Comparison of ENCODE assay signal across 16 mouse cellular contexts in genomic region chr1:167391241-167391640, GRCm38 (mm10). TPM values are rescaled to one million over a fixed set of nuclear protein-coding genes. Genes with fewer than 3 reads are reported as not detected.
DNase-seq lines count a peak whose midpoint lies in the region; ATAC-seq and TF ChIP-seq lines count a peak whose summit lies in the region.
"Had no signal": no experiment of that assay in that cellular context is flagged by ENCODE, and none has a peak within 500 bp of the region (broad histone marks: within the 10 kb centered on the region; RNA-seq: fewer than 3 reads in every experiment).

No protein-coding gene starts in this region.

- H3K9me3 ChIP-seq in heart, embryonic 12.5 days (replicated peaks): no peaks in the 10 kb centered on the region
- no peaks in the 10 kb centered on the region for H3K9me3 ChIP-seq in intestine, postnatal 0 days (ENCODE audit: control insufficient read depth)
- no peaks in the 10 kb centered on the region for H3K9me3 ChIP-seq in hindbrain, embryonic 11.5 days (ENCODE audit: control insufficient read depth, low read length)
- H3K9me3 ChIP-seq: embryonic facial prominence, embryonic 13.5 days; forebrain, embryonic 12.5 days; hindbrain, embryonic 10.5 days; limb, embryonic 13.5 days had no signal

- H3K27ac ChIP-seq in heart, embryonic 12.5 days (ENCODE audit: poor library complexity, severe bottlenecking): no peak overlapping the region; the same call in 1 of the 2 replicates
- no peak overlapping the region for H3K27ac ChIP-seq in bone marrow, adult 2 months (ENCODE audit: control insufficient read depth, insufficient read depth, low read depth, low read length, poor library complexity)
- H3K27ac ChIP-seq in intestine, postnatal 0 days (ENCODE audit: low read depth, low read length): peak overlapping the region; percentile 83
- peak overlapping the region; percentile 72 for H3K27ac ChIP-seq in small intestine, adult 2 months (ENCODE audit: insufficient read depth, low read depth, low read length)
- H3K27ac ChIP-seq in hindbrain, embryonic 11.5 days (ENCODE audit: low read depth, low read length): no peak overlapping the region
- H3K27ac ChIP-seq: embryonic facial prominence, embryonic 13.5 days; forebrain, embryonic 12.5 days; hindbrain, embryonic 10.5 days; limb, embryonic 13.5 days had no signal

- intact Hi-C loops in heart, postnatal 36 days (cut with DNase I): no loop called here

- WGBS in heart, embryonic 12.5 days: 72% methylated on average over 6 of the region's 6 CpGs
- WGBS in bone marrow, adult 2 months: 84% methylated on average over 6 of the region's 6 CpGs
- 45% methylated on average over 6 of the region's 6 CpGs for WGBS in intestine, postnatal 0 days
- 46% methylated on average over 6 of the region's 6 CpGs for WGBS in small intestine, adult 2 months
- 80% methylated on average over 6 of the region's 6 CpGs for WGBS in hindbrain, embryonic 11.5 days

- no peak for TF ChIP-seq CTCF in bone marrow, adult 2 months (IDR thresholded peaks at IDR 0.05; ENCODE audit: control insufficient read depth, insufficient read depth, low read length)
- TF ChIP-seq CTCF in intestine, postnatal 0 days (IDR thresholded peaks at IDR 0.05; ENCODE audit: low read depth): no peak
- no peak for TF ChIP-seq CTCF in small intestine, adult 2 months (IDR thresholded peaks at IDR 0.05; ENCODE audit: extremely low read depth, insufficient read length, insufficient replicate concordance, low read depth, low read length)

- H3K9ac ChIP-seq in heart, embryonic 12.5 days: no peak overlapping the region
- no peak overlapping the region for H3K9ac ChIP-seq in intestine, postnatal 0 days (ENCODE audit: low read depth, low read length)
- no peak overlapping the region for H3K9ac ChIP-seq in hindbrain, embryonic 11.5 days (ENCODE audit: low read depth, low read length)
- H3K9ac ChIP-seq: embryonic facial prominence, embryonic 13.5 days; forebrain, embryonic 12.5 days had no signal

- no peaks in the 10 kb centered on the region for H3K36me3 ChIP-seq in heart, embryonic 12.5 days
- H3K36me3 ChIP-seq in intestine, postnatal 0 days (ENCODE audit: control insufficient read depth, insufficient read depth): no peaks in the 10 kb centered on the region
- H3K36me3 ChIP-seq in small intestine, adult 2 months (ENCODE audit: control insufficient read depth, insufficient read depth, low read length): peaks cover 7% of the 10 kb centered on the region
- no peaks in the 10 kb centered on the region for H3K36me3 ChIP-seq in hindbrain, embryonic 11.5 days (ENCODE audit: control insufficient read depth, insufficient read depth, low read length)
- H3K36me3 ChIP-seq: embryonic facial prominence, embryonic 13.5 days; forebrain, embryonic 12.5 days; hindbrain, embryonic 10.5 days; limb, embryonic 13.5 days had no signal

- ATAC-seq in heart, embryonic 12.5 days (ENCODE audit: insufficient number of reproducible peaks, low FRiP score): no peak
- no peak for ATAC-seq in intestine, postnatal 0 days
- no peak for ATAC-seq in hindbrain, embryonic 11.5 days (ENCODE audit: low FRiP score)

- DNase-seq in heart, postnatal 36 days: no peak
- no peak for DNase-seq in layer of hippocampus, postnatal 14 days (ENCODE audit: low spot score in 2 of 2)
- DNase-seq in hindbrain, embryonic 11.5 days (ENCODE audit: low spot score): no peak
- DNase-seq: cerebellum, adult 11 months; cerebellum, postnatal 36 days; kidney, adult 9 months; midbrain, embryonic 14.5 days; right cerebral cortex, postnatal 4 days had no signal

- peaks cover 16% of the 10 kb centered on the region for H3K4me1 ChIP-seq in heart, embryonic 12.5 days (replicated peaks)
- no peaks in the 10 kb centered on the region; the same call in 1 of the 2 replicates for H3K4me1 ChIP-seq in bone marrow, adult 2 months (ENCODE audit: control insufficient read depth, insufficient read depth, low read length)
- H3K4me1 ChIP-seq in intestine, postnatal 0 days (replicated peaks; ENCODE audit: control insufficient read depth, insufficient read depth, low read length): peaks cover 7% of the 10 kb centered on the region; the same call in 1 of the 2 replicates
- H3K4me1 ChIP-seq in small intestine, adult 2 months (ENCODE audit: control insufficient read depth, insufficient read depth, insufficient read length, low read length): peaks cover 27% of the 10 kb centered on the region
- H3K4me1 ChIP-seq in hindbrain, embryonic 11.5 days (replicated peaks; ENCODE audit: control insufficient read depth, insufficient read depth, low read length): peaks cover 2% of the 10 kb centered on the region; the same call in 1 of the 2 replicates

- no peak overlapping the region for H3K4me3 ChIP-seq in heart, embryonic 12.5 days
- H3K4me3 ChIP-seq in bone marrow, adult 2 months (replicated peaks; ENCODE audit: control insufficient read depth, low read depth, low read length): peak overlapping the region; percentile 19
- no peak overlapping the region for H3K4me3 ChIP-seq in intestine, postnatal 0 days (ENCODE audit: low read depth, low read length)
- peak overlapping the region; percentile 32; the same call in 1 of the 2 replicates for H3K4me3 ChIP-seq in small intestine, adult 2 months (ENCODE audit: low read depth, low read length)
- H3K4me3 ChIP-seq in hindbrain, embryonic 11.5 days (ENCODE audit: low read depth, low read length): no peak overlapping the region
- H3K4me3 ChIP-seq: embryonic facial prominence, embryonic 13.5 days; forebrain, embryonic 12.5 days; limb, embryonic 13.5 days had no signal

- peak overlapping the region; percentile 5; the same call in 1 of the 2 replicates for H3K4me2 ChIP-seq in heart, embryonic 12.5 days
- peak overlapping the region; percentile 87 for H3K4me2 ChIP-seq in intestine, postnatal 0 days (replicated peaks; ENCODE audit: low read depth)
- H3K4me2 ChIP-seq in hindbrain, embryonic 11.5 days (replicated peaks; ENCODE audit: low read depth, low read length): no peak overlapping the region
- H3K4me2 ChIP-seq: forebrain, embryonic 12.5 days; limb, embryonic 13.5 days had no signal

- H3K27me3 ChIP-seq in heart, embryonic 12.5 days (replicated peaks): peaks cover 10% of the 10 kb centered on the region
- H3K27me3 ChIP-seq in intestine, postnatal 0 days (replicated peaks; ENCODE audit: control insufficient read depth, insufficient read depth, low read length): no peaks in the 10 kb centered on the region
- no peaks in the 10 kb centered on the region for H3K27me3 ChIP-seq in small intestine, adult 2 months (ENCODE audit: control insufficient read depth, insufficient read depth, low read length)
- H3K27me3 ChIP-seq in hindbrain, embryonic 11.5 days (ENCODE audit: control insufficient read depth, insufficient read depth, low read length): peaks cover 4% of the 10 kb centered on the region; the same call in 1 of the 2 replicates

- TF ChIP-seq POLR2A in bone marrow, adult 2 months (IDR thresholded peaks at IDR 0.05; ENCODE audit: borderline replicate concordance, control insufficient read depth, low read depth, low read length): no peak
- TF ChIP-seq POLR2A in small intestine, adult 2 months (IDR thresholded peaks at IDR 0.05; ENCODE audit: low read depth, low read length): no peak

RNA-seq across cellular contexts. Expression of gene Mgst3, which starts 2.4 kb away (rescaled TPM):
- polyA plus RNA-seq in heart, embryonic 12.5 days (2016; fragmentation: Nextera tagmentation; extraction: Ambion mirVana): 108 TPM in 2 replicates
- total RNA-seq in heart, postnatal 36 days (2021): 100 to 1,000 TPM; 324 to 329 TPM
- 101 and 121 TPM in 2 replicates for polyA plus RNA-seq in bone marrow, adult 2 months (2011; ENCODE audit: insufficient read depth, insufficient read length, low replicate concordance, missing spikeins)
- 305 and 323 TPM in 2 replicates for polyA plus RNA-seq in intestine, postnatal 0 days (2015; fragmentation: Nextera tagmentation; extraction: Ambion mirVana)
- 1,045 and 1,081 TPM in 2 replicates for polyA plus RNA-seq in small intestine, adult 2 months (2012; rRNA removed)
- total RNA-seq in layer of hippocampus, postnatal 14 days (2021): 100 to 1,000 TPM; 113 to 115 TPM
- 69.6 and 71.8 TPM in 2 replicates for polyA plus RNA-seq in hindbrain, embryonic 11.5 days (2014; fragmentation: Nextera tagmentation; extraction: Ambion mirVana)

RNA-seq across cellular contexts. Expression of gene Aldh9a1, which starts 41.5 kb away (rescaled TPM):
- 27.1 and 27.6 TPM in 2 replicates for polyA plus RNA-seq in heart, embryonic 12.5 days (2016; fragmentation: Nextera tagmentation; extraction: Ambion mirVana)
- 10 to 100 TPM; 22.9 to 24.4 TPM for total RNA-seq in heart, postnatal 36 days (2021)
- polyA plus RNA-seq in bone marrow, adult 2 months (2011; ENCODE audit: insufficient read depth, insufficient read length, low replicate concordance, missing spikeins): 14.1 and 23.8 TPM in 2 replicates
- 185 and 214 TPM in 2 replicates for polyA plus RNA-seq in intestine, postnatal 0 days (2015; fragmentation: Nextera tagmentation; extraction: Ambion mirVana)
- polyA plus RNA-seq in small intestine, adult 2 months (2012; rRNA removed): 33.8 and 112 TPM in 2 replicates
- 10 to 100 TPM; 19.5 to 22.5 TPM for total RNA-seq in layer of hippocampus, postnatal 14 days (2021)
- polyA plus RNA-seq in hindbrain, embryonic 11.5 days (2014; fragmentation: Nextera tagmentation; extraction: Ambion mirVana): 35.6 and 36.2 TPM in 2 replicates

Comparison
In these comparisons a context has a peak if more than half of its experiments do, and no peak if none do; other contexts are left out.
1. H3K27ac ChIP-seq: peak in intestine, postnatal 0 days (single experiment) and small intestine, adult 2 months (single experiment); none in heart, embryonic 12.5 days (single experiment), bone marrow, adult 2 months (single experiment) and hindbrain, embryonic 11.5 days (single experiment).
2. H3K4me3 ChIP-seq: peak in bone marrow, adult 2 months (single experiment) and small intestine, adult 2 months (single experiment); none in heart, embryonic 12.5 days (single experiment), intestine, postnatal 0 days (single experiment) and hindbrain, embryonic 11.5 days (single experiment).